Mouse (Mus musculus) lung, adult 2 months (tissue): ENCODE measurements around the gene Ttc33. TPM values are rescaled to one million over a fixed set of nuclear protein-coding genes. Genes with fewer than 3 reads are reported as not detected.
A peak's percentile ranks its signal among the peaks of the same experiment; 100 is the strongest.
"Not testable (repeated sequence)": the region's sequence is repeated elsewhere in the genome, so short reads cannot be mapped to it uniquely, and the experiment has no call there.

ENCODE experiments used
- DNase-seq: peaks from one replicate; pipeline ENCODE4 v3.0.0; 2022
- H3K4me1 ChIP-seq: fragments of 200-500 bp; 2 replicates; pipeline ENCODE4 v1.6.1; 2011; ENCODE audit warnings: low read length; ENCODE audit not compliant: control insufficient read depth, insufficient read depth
- H3K4me3 ChIP-seq: fragments of 200-500 bp; replicated peaks from 2 replicates; pipeline ENCODE3; 2011; ENCODE audit warnings: low read depth, mild to moderate bottlenecking, control low read depth, low read length; ENCODE audit errors: extremely low read depth
- CTCF ChIP-seq: fragments of 200-500 bp; IDR thresholded peaks from 2 replicates; pipeline ENCODE4 v1.5.1; 2011; ENCODE audit warnings: mild to moderate bottlenecking, low read length, control low read depth; ENCODE audit not compliant: insufficient read depth
- POLR2A ChIP-seq: fragments of 200-500 bp; IDR thresholded peaks from 2 replicates; pipeline ENCODE4 v1.6.1; 2011; ENCODE audit warnings: low read depth, mild to moderate bottlenecking, control low read depth, low read length, borderline replicate concordance; ENCODE audit errors: extremely low read depth
- WGBS: fragments of 180-500 bp; shearing (Covaris S2); methylation state at CpG from one replicate; pipeline ENCODE4 v1.1.7; 2018; 5-methylcytosine and 5-hydroxymethylcytosine counted together
- polyA plus RNA-seq: library from polyadenylated mRNA; depleted of rRNA; stranded (reverse); fragments of >200 nt; gene quantifications from 2 replicates; pipeline ENCODE4 v1.2.3, GENCODE M21; 2012

Ttc33 gene
- polyA plus RNA-seq, 1 experiment = 8.0 TPM

- DNase-seq = no peak
- 52% methylated on average over 4 of the region's 4 CpGs for WGBS
- TF ChIP-seq CTCF (no peak), POLR2A (no peak)
- Histone ChIP-seq H3K4me1 (peaks cover 2% of the 10 kb centered on the region; the same call in 1 of the 2 replicates), H3K4me3 (no peak overlapping the region)
Observed at GRCm38 (mm10) chr15:5196691-5197090, 11.4 kb downstream of the Ttc33 start.

- no peaks in the 10 kb centered on the region for H3K4me1 ChIP-seq
- TF ChIP-seq POLR2A = no peak
- no peak for TF ChIP-seq CTCF
- WGBS = 79% methylated on average over 9 of the region's 9 CpGs
- DNase-seq = no peak
- no peak overlapping the region for H3K4me3 ChIP-seq
Observed at GRCm38 (mm10) chr15:5205222-5205621, 19.9 kb downstream of the Ttc33 start.

- no peak for DNase-seq
- Histone ChIP-seq H3K4me1 (no peaks in the 10 kb centered on the region), H3K4me3 (no peak overlapping the region)
- TF ChIP-seq POLR2A (no peak), CTCF (no peak)
- over 99% methylated on average over 3 of the region's 3 CpGs for WGBS
Observed at GRCm38 (mm10) chr15:5209116-5209515, 23.8 kb downstream of the Ttc33 start.

- WGBS = 82% methylated on average over 6 of the region's 6 CpGs
- no peak for DNase-seq
- Histone ChIP-seq H3K4me3 (no peak overlapping the region), H3K4me1 (no peaks in the 10 kb centered on the region)
- no peak for TF ChIP-seq POLR2A
- no peak for TF ChIP-seq CTCF
Observed at GRCm38 (mm10) chr15:5220491-5220890, 35.2 kb downstream of the Ttc33 start.

- DNase-seq, H3K4me1 ChIP-seq, H3K4me3 ChIP-seq: not testable (repeated sequence)
- 61% methylated on average over 10 of the region's 10 CpGs for WGBS
Observed at GRCm38 (mm10) chr15:5230746-5231145, 45.4 kb downstream of the Ttc33 start.

- Histone ChIP-seq H3K4me3 (no peak overlapping the region), H3K4me1 (peaks cover 2% of the 10 kb centered on the region; the same call in 1 of the 2 replicates)
- no peak for DNase-seq
- TF ChIP-seq POLR2A (no peak), CTCF (no peak)
- 78% methylated on average over 16 of the region's 16 CpGs for WGBS
Observed at GRCm38 (mm10) chr15:5234659-5235058, 49.3 kb downstream of the Ttc33 start.

GRCm38 (mm10) chr15:5235527-5235926, 50.2 kb downstream of the Ttc33 start:
- Histone ChIP-seq H3K4me1 (peaks cover 2% of the 10 kb centered on the region; the same call in 1 of the 2 replicates), H3K4me3 (no peak overlapping the region)
- TF ChIP-seq CTCF (no peak), POLR2A (no peak)
- WGBS = 29% methylated on average over 8 of the region's 8 CpGs
- DNase-seq = no peak

GRCm38 (mm10) chr15:5236538-5236937, 51.2 kb downstream of the Ttc33 start:
- peak; percentile 65 for DNase-seq
- WGBS = 13% methylated on average over 6 of the region's 6 CpGs
- Histone ChIP-seq H3K4me3 (no peak overlapping the region), H3K4me1 (peaks cover 2% of the 10 kb centered on the region; the same call in 1 of the 2 replicates)
- TF ChIP-seq POLR2A (no peak), CTCF (peak; percentile 98)

- peaks cover 2% of the 10 kb centered on the region; the same call in 1 of the 2 replicates for H3K4me1 ChIP-seq
- DNase-seq = no peak
- 32% methylated on average over 7 of the region's 7 CpGs for WGBS
- no peak overlapping the region for H3K4me3 ChIP-seq
- TF ChIP-seq POLR2A (no peak), CTCF (no peak)
Observed at GRCm38 (mm10) chr15:5237012-5237660, 51.8 kb downstream of the Ttc33 start.

GRCm38 (mm10) chr15:5238073-5238472, 52.7 kb downstream of the Ttc33 start:
- TF ChIP-seq CTCF = no peak
- no peak for TF ChIP-seq POLR2A
- H3K4me3 ChIP-seq = no peak overlapping the region

More at GRCm38 (mm10) chr15:5238073-5238472, 52.7 kb downstream of the Ttc33 start:
- no peak for DNase-seq
- H3K4me1 ChIP-seq = peaks cover 8% of the 10 kb centered on the region; the same call in 1 of the 2 replicates
- WGBS = 52% methylated on average over 7 of the region's 7 CpGs
